Mouse (Mus musculus) cerebellum, adult 11 months (tissue): ENCODE data around the gene B3gntl1.

Source experiments
- DNase-seq: peaks from one replicate; pipeline ENCODE4 v3.0.0; 2022

B3gntl1 gene

GRCm38 (mm10) chr11:121672990-121673572 is at the start of gene B3gntl1:
B3gntl1 (minus strand) TSS chr11:121673153.
- peak; percentile 99 for DNase-seq

GRCm38 (mm10) chr11:121722434-121722833 is 49.5 kb upstream of the B3gntl1 start:
- no peak for DNase-seq

DNA sequence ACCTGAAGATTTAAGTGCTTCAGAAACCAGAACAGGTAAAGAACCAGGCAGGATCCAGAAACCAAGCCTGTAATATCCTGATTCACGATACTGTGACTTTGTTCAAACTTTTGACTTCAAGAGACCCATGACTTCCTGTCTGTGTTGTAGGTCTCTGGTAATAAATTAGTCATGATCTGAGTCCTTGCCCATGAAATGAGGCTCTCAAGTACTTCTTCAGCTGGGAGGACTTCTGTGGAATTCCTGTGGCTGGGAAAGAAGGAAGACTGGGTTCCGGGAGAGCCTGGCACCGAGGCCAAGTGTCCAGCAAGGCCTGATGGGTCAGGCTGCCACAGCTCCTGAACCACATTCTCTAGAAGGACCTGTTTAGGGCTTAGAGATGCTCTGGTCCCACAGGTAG is 47.8 kb upstream of the B3gntl1 start:
- no peak for DNase-seq

DNA sequence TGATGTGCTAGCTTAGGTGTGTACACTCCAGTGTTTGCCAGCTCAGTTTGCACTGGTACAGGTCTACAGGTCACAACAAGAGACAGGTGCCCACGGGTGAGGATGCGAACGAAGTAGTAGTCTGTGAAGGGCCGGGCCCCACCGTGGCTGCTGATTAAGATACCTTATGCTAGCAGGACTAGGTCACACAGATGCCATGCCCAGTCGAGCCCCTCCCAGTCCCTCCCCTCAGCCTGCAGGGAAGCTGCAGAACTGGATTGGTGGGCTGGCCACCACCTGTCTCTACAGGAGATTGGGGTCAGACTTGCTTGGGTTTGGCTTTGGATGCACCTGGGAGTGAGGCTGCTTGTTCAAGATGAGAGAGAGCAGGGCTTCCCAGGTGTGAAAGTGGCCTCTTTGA is 44.8 kb upstream of the B3gntl1 start:
- no peak for DNase-seq

GRCm38 (mm10) chr11:121714745-121715485 is 42.0 kb upstream of the B3gntl1 start:
- DNase-seq, result no peak

GRCm38 (mm10) chr11:121713569-121713968 is 40.6 kb upstream of the B3gntl1 start:
- DNase-seq, result no peak

DNA sequence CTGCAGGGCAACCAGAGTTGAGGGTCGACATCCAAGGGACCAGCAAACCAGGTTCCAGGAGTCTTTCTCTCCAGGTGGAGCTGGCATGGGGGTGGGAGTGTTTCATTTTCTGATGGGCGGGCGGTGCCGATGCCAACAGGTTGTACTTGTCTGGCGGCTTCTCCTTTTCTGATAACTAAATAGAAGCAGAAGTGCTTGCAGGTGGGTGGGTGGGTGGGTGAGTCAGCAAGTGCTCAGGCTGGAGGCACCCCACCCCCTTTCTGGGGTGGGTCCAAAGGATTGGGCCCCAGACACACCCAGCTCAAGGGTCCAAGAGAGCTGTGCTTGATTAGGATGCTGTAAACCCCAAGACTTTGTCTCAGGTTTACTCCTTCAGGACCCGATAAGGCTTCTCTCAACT is 40.0 kb upstream of the B3gntl1 start:
- no peak for DNase-seq

DNA sequence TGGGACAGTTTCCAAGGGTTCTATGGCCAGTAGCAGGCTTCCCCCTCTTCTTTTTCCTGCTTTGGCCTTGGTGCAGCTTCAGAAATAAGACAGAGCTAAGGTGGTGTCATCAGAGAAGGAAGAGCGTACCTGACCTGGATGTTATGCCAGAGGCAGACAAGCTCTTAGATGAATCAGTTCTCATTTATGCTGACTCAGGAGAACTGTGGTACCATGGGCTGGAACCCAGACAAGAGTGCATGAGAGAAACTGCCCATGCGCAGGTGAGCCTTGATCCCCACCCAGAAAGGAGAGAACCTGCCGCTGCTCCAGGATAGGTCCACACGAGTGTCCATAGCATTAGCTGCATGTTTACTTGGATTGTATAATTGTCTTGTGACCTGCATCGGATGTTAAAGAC is 37.3 kb upstream of the B3gntl1 start:
- DNase-seq, result no peak

DNA sequence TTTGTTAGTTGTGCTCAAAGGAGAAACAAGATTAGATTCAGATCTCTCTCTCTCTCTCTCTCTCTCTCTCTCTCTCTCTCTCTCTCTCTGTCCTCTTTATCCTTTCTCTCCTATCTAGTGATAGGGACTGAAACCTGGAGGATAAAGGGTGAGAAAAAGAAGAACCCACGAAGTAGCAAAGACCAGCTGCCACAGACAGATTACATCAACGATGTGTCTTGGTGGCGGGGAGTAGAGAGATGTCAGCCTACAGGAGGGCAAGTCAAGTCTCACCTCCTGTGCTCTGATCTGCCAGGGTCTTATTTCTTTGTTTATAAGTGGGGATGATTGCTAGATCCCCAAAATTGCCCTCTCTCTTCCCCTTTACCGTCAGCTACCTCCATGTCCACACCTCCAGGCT is 36.3 kb upstream of the B3gntl1 start:
- DNase-seq, result no peak

GRCm38 (mm10) chr11:121706521-121707005 is 33.6 kb upstream of the B3gntl1 start:
- DNase-seq, result no peak

- DNase-seq, result peak; percentile 17
Observed at GRCm38 (mm10) chr11:121703619-121704215, 30.8 kb upstream of the B3gntl1 start.

DNA sequence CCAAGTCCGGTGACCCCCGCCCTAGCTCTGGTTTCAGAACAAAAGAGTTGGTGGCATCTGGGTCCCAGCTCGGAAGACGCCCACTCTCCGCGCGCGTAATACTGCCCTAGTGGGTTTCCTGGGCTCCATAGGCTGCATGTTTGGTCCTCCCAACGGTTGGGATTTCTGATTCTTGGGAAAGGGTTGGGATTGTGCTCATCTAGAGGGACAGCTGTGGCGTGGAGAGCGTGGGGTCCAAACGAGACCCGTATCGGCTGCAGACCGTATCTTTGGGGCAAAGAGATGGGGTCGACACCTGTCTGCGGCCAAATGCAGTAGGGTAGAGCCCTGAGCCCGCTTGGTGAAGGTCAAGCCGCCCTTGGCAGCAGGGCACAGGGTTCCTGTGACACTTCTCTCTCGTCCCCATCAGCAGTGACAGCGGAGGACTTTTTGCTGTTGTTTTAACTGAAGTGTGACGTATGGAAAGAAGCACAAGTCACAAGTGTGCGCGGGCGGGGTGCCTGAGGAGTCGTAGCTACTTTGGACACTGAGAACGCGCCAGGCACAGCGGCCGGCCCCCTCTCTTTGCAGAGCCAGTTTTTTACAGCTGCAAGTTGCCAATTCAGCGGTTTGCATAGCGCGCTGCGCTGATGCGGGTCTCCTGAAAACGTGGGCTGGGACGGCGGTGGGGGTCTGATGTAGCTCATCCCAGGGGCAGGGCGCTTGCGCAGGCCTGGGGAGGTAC is 30.1 kb upstream of the B3gntl1 start:
- peak; percentile 8 for DNase-seq

- DNase-seq, result peak; percentile 71
Observed at GRCm38 (mm10) chr11:121702111-121702894, 29.4 kb upstream of the B3gntl1 start.

- no peak for DNase-seq
Observed at GRCm38 (mm10) chr11:121701244-121701643, 28.3 kb upstream of the B3gntl1 start, which contains the start of gene Metrnl. Metrnl (plus strand) TSS chr11:121701544.

DNA sequence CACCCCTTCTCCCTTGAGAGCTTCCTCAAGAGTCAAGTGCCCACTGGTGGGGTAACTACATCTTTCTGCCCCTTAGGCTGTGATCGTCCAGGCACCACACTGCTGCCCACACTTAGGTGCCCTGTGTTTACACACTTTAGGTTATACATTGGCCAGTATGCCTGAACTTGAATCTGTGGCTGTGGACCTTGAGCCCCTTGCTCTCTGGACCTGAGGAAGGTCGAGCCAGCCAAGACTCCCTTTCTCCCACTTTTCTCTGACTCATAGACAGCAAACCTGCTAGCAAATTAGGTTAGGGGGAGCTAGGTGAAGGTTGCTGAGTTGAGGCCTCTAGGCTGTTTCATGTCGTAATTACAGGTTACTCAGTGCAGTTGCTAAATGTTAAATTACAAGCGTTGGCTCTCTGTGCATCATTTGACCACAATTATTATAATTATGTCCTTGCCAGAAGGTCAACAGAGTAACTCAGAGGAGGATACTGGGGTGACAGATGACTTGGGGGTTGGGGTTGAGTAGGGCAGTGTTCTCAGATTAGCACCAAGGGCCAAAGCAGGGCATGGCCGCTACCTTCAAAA is 25.5 kb upstream of the B3gntl1 start:
- no peak for DNase-seq

DNA sequence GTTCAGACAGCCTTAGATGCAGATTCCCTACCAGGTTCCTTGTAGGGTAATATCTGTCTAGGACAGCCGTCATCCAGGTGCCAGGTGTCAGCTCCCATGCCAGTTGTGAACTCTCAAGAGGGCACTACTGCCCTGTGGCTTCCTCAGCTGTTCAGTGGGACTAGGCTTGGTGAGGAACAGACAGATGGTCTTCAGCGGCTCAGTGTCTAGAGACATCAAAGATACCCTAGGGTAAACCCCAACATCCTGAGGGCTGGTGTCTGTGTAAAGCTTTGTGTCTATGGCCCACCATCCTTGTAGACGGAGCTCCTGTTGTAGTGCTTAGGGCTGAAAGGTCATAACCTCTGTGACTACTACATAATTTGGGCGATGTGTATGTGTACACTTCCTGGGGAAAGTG is 24.3 kb upstream of the B3gntl1 start:
- DNase-seq, result no peak

- no peak for DNase-seq
Observed at GRCm38 (mm10) chr11:121695304-121696064, 22.5 kb upstream of the B3gntl1 start.

DNA sequence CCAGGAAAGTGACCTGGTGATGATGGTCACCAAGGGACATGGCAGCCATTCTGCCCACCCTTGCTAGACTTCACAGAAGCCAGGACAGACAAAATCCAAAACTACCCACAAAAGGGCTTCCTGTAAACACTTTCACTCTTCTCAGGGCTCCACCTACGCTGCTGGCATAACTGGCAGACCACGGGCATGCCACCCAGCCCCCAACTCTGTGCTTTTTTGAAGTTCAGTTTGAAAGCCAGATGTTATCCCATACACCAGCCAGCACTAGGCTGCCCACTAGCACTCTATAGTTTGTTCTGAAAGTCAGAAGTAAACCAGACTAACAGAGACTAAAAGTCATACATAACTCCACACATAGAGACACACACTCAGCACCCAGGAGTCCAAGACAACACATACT is 15.1 kb upstream of the B3gntl1 start:
- DNase-seq, result no peak

DNA sequence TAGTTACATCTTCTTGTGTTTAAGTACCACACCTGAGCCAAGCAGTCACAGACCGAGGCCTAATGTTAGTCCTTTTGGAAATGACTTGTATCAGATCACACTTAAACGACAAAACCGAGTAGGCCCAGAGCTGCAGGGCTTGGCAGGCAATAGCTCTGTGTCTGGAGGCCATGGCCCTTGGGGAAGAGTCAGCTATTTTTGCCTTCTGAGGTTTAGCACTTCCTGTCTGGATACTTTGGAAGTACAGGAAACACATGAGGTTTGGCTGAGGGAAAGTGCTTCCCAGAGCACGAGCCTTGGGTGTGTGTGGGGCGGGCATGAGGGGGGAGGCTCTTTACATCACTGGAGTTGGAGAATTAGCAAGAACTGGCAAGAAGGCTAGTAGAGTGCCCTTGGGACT is 13.7 kb upstream of the B3gntl1 start:
- no peak for DNase-seq

GRCm38 (mm10) chr11:121686091-121686490 is 13.1 kb upstream of the B3gntl1 start:
- DNase-seq, result no peak

DNA sequence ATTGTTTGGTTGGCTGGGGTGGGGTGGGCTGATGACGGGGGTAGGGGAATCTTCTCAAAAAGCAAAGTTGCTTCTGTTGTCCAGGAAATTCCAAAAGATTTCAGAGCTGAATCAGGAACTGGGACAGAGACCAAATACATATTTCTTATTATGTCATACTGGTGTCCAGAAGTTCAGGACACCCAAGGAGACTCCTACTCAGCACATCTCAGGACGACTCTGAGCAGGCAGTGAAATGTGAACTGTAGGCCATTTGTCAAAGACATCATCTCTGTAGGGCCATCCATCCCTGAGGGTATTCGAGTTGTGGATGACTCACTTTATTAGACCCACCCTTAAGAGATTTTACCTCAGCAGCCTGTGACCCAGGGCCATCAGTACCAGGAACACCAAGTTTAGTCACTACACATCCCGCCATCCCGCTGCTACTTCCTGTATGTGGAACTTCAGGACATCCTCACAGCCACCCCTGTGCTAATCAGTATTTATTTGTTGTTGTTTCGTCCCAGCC is 12.6 kb upstream of the B3gntl1 start:
- no peak for DNase-seq
